Mouse (Mus musculus) right cerebral cortex, postnatal 4 days (tissue): ENCODE results near the gene Gmds.

Source experiments
- DNase-seq: peaks from one replicate; pipeline ENCODE4 v3.0.0-alpha.2; 2022

The Gmds gene

DNA sequence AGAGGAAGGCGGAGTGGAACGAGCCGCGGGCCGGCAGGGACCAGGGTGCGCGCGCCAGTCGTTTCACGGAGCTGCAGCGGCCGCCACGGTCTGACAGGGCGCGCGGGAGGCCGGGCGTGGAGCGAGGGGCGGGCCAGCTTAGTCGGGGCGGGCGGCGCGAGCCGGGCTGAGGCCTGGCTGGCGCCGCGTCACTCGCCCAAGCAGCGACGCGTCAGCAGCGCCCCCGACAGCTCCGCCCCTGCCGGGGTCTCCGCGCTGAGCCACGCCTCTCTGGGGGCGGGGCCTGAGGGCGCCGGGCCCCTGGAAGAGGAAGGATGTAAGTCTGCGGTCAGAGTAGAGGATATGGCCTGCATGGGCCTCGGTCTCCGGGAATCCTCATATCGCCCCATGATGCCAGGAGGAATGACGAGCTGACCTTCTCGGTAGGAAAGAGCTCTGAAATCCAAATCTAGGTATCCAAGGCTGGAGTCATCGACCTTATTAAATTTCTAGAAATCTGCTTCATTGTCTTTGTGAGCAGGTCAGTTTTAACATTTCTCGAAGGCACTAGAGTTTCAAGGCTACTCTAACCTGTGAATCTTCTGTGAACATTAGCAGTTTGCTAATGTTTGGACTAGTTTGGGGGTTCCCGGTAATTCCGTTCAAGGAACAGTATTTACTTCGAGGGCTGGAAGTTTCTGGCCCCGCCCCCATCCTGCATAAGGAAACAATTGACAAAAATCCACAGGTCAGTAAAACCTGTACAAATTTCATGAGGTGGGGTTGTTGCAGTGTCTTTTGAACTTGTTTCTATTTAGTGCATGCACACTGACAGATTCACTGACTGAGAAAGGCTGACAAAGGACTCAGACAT is at the start of gene Gmds:
Gmds (minus strand) TSS at position 228 of the 853 bp plus-strand sequence.
- DNase-seq, result peak; percentile 85

DNA sequence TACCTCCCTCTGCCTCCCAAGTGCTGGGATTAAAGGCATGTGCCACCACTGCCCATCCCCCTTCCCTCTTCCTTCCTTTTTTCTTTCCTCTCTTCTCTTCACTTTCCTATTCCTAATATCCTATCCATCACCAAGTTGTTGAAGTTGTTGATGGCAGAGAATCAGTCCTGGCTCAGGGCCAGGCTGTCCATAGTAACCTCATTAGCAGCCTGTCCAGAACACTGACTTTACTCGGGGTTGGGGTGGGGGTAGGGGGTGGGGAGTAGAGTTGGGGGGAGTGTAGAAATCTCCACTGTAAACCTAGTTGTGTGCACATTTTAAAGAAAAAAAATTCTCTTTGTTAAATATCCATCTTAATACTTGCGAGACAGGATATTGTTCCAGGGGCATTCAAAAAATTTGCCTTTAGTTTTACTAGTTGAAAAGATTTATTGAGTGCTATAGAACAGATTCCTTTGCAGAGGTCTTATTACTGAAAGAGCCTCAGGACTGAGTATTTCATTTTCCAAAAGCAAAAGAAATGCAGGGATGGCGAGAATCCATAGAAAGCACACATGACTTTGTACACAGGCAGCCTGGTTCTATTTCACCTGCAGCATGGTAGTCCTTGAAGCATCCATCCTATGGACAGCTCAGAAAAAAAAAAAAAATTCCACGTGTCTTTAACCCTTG is 47.0 kb upstream of the Gmds start:
- DNase-seq, result no peak

DNA sequence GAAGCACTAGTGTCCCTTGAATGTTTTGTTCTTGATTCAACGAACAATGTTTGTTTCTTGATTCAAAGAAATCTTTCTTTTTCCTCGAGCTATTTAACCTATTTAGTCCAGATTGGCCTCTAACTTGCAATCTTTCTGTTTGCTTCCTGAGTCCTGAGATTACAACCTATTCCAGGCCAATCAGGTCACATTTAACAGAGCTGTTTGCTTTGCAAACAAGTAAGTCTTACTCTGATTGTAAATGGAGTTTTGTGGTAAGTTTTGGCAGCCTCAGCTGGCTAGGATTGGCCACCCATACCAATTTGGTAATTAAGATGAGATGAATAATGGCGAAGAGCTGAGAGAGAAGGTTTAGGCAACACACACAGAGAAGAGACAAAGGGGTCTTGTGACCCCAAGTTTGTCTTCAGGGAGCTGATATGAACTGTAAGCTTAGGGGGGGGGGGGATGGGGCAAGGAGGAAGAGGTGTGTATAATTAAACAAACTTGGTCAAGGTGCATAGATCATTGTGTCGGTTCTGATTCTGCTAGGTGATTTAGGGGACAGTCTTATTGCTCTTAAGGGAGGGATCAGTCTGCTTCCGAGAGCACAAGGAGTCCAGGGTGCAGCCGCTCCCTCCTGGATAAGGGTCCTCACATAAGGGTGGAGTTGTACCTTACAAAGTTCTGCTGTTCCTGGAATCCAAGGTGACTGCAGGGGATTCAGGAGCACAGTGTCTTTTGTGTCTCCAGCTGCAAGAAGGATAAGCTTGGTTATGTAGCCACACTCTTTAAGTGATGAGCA is 43.9 kb upstream of the Gmds start:
- no peak for DNase-seq

DNA sequence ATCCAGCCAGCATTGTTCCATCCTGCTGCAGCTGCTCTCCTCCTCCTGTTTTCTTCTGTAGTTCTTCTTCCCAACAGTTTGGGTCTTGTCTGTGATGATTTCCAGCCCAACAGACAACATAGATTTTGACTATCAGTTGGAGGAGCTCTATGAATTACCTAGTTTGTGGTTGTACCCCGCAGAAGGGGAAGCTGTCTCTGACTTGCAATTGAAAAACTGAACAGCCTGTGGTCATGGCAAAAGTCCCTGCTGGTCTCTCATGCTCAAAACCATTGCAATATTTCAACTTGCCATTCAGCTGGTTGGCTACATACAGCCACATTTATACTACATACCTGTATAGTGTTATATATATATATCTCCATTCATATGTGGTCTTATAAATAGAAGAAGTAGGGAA is 40.1 kb upstream of the Gmds start:
- no peak for DNase-seq

DNA sequence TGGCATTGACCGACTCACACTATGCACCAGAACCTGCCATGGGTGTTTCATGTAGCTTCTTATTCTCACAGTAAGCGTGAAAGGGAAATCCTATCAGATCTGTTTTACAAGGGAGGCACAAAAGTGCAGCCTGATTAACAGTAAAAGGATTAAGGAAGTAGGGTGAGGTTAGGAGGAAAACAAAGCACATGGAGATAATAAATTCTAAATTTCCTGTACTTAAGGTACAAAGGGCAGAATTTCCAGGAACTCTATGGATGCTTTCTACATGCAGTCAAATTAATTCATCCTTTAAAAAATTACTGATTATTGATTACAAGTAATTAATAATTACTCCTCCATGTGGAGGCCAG is 34.0 kb upstream of the Gmds start:
- no peak for DNase-seq

DNA sequence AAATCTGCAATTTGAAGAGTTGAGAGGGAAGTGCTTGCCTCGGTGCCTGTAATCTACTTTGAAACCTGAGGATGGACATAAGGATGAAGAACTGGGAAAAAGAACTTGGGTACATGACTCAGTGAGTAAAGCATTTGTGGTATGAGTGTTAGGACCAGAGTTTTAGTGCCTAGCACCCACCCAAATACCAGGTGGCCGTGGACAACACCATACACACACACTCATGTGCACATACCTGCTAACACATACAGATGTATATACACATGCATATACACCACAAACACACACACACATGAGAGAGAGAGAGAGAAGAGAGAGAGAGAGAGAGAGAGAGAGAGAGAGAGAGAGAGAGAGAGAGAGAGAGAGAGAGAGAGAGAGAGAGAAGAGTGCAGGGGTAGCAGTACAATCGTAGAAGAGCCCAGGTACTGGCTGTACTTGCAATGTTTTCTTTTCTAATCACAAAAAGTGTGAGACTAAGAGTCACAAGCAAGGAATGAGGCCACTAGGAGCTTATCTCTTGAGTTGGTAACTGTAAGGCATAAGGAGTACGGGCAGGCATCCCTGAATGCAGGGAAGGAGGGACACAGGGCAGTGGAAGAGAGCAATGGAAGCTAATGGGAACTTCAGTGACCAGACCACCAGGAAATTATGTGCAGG is 33.5 kb upstream of the Gmds start:
- DNase-seq, result no peak

DNA sequence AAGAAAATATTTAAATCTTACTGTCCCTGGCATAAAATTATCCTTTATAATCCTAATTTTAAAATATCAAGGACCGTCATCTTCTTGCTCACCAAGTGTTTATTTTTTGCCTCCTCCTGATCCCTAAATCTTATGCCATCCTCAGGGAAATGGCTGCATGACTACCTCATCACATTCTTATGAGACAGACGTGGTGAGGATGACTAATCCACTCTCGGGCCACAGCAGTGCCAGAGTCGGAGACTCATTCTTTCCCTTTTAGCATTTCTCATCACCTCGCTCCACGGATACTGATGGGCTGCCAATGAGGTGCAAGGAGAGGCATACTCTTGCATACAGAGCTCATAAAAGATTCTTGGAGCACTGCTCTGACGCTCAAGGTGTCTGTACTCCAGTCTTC is 32.2 kb upstream of the Gmds start:
- DNase-seq, result no peak

DNA sequence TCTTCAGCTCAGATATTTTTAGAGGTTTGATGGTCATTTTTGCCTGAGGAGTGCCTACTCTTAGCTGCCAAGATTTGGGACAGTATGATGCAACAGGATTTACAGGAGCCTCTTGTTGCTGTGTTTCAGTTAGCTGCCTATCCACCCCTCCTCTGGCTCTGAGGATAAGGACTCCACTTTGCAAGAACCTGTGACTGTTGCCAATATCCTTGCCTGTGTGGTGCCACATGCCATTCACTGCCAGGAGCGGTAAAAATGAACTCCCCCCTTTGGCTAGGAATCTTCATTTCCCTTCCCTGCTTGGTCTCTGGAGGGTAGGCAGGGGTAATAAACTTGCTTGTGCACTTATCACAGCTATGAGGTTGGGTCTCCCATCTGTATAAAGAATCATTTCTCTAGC is 31.6 kb upstream of the Gmds start:
- no peak for DNase-seq

DNA sequence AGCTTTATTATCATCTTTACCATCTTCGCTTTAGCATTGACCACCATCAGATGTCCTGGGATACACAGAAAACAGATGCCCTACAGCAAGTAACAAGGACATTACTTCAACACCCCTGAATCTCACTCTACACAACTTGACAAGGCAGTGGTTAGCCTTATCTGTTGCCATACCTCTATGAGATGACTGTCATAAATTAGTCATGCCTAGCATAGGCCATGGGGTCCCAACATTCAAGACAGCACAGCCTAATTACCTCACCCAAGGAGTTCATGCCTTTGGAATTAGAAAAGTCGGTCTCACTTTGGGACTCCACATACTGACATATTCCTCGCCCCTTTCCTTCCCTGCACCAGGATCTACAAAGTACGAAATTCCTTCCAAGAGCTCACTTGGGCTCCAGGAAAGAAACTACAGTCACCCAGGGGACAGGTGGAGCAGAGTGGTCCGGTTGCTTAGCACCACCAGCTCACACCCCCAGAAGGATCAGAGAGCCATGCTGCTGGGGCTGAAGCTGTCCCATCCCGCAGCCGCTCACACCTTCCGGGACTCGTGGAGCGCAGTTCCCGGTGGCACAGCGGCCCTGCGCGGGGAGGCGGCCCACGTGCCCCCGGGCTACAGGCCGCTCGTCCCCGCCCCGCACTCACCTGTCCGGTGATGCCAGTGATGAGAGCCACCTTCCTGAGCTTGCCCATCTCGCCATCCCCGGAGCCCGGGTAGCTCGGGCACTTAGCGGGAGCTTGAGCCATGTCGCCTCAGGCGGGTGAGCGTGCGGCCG is 616 bp downstream of the Gmds start:
- DNase-seq, result no peak

DNA sequence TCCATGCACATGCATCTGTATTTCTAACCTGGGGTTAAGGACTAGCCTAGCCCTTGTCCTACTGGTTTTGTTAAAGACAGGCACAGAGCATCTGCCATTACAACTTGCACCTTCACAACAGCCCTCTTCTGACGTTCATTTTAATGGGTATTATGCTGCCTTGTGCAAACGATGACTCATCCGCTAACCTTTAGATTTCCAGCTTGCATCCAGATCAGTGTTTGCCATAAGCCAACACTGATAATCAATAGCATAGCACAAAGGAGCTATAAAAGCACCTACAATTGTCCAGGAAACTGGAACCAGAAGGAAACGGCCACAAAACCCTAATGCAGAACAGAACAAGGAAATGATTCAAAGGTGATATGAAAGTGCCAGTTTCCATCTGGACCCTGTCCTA is 20.2 kb downstream of the Gmds start:
- no peak for DNase-seq

DNA sequence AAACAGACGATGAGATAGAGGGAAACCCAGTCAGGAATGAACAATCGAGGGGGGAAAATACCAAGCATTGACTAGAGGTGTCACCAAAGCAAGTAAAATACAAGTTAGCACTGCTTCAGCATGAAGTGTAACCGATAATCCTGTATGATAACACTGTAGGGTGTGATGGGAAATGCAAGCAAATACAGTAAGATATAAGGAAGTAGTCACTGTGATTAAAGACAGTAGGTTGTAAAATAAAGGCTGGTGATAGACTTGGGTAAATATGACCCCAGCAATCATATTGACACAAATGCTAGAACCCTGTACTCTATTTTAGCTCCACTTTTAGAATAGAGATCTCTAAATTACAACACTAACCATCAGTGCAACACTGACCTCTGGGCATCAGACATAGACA is 21.2 kb downstream of the Gmds start:
- no peak for DNase-seq

DNA sequence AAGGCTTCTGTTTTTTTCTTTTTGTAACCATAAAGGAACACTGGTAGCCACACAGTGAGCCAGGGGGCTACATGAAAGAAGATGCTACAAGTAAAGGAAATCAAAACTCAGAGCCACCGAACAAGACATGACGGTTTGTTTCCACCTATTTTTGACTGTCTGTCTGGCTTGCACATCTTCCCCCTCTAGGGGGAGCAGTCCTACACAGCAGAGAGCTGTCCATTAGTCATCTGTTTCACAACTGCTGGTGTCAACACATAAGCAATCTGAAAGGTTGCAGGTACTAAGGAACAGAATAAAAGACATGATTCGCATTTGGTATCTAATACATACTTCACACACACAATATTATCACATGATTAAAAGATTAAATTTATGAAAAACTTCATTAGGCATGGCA is 25.9 kb downstream of the Gmds start:
- DNase-seq, result peak; percentile 10

DNA sequence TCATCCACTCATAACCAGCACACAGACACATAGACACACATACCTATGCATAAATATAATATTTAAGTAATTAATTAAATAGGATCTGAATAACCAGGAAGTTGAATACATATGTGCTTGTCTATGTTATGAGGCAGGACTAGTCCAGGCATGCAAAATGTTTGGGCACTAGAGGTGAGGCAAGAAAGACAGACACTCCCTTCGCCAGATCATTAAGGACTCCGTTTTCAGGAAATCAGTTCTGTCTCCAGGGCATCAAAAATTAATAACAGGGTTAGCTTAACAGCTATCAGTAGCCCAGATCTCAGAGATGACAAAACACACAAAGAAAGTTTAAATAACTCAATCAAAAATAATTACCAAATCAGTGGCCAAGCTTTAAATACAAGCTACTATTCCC is 27.1 kb downstream of the Gmds start:
- DNase-seq, result no peak

DNA sequence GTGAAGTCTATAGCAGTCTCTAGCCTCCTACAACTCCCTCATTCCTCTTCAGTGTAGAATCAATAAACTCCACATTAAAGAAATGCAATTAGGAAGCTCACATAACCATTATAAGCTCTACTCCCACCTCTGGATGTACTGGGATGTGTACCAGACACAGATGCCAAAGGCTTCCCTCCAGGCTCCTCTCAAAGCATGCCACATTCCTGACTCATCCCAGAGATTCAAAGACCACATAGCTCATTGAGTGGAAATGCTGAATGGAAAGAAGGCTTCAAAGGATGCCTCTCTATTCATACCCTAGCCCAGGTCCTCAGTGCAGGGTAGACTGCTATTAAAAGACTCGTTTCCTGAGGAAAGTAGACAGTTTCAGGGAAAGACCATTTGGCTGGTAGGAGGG is 40.1 kb downstream of the Gmds start:
- no peak for DNase-seq

DNA sequence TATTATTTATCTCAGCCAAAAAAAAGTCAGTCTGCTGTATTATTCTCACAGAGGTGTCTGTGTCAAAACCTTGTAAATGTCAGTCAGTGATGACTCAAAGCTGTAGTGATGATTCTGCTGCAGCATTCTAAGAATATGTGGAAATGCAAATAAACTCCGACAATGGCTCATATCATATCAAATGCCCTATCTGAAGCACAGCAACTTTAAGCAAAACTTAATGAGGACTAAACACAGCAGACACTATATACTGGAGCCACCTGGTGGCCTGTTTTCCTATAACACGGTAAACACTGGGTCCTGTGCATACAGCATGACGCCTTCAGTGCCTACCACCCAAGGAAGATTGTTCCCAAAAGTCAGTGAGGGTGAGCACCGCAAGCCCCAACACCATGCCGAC is 41.1 kb downstream of the Gmds start:
- DNase-seq, result peak; percentile 33

DNA sequence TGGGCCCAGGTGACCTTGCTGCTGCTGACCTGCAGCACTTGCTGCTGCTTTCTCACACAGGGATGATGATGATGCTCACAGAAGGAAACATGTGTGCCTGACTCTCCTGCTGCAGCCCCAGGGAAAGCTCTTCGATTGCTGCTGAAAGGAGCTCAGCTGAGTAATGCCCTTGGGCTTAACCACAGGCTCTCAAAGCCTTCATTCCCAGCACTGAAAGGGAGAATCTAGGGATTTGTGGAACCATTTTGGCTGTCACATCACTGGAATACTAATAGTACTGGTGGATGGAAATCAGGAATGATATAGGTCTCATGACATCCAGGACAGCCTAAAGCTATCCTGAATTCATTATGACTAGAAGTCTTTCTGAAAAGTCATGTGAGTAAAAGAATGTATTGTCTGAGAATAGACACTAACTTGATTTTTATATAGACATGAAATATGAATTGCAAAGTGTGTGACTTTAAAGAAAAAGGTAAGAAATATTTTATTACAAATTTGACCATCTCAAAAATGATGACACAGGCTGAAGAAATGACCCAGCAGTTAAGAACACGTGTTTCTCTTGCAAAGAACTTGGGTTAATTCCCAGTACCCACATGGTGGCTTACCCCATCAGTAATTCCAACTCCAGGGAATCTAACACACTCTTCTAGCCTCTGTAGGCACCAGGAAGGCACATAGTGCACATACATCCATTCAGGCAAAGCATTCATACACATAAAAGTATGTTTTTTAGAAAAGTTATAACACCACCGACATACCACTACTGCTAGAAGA is 43.9 kb downstream of the Gmds start:
- DNase-seq, result no peak

DNA sequence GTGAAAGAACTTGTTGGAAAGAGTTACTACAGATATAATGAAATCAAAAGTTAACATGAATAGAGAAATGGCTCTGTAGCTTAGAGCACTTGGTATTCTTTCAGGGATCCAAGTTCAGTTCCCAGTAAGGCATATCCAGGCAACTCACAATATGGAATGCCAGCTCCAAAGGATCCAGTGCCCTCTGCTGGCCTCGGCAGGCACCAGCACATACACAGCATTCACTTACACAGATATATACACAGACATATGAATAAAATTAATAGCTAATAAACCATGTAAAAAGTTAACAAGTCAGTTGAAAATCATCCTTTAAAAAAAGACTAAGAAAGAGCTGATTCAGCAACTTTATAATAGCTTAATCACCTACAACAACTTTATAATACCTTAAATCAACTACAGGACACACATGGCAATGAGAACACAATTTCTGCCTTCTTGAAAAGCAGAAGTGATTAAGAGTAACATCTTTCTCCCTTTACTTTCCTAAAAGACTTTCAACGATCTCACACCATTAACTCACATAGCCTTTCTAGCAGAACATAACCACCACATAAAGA is 65.5 kb downstream of the Gmds start:
- DNase-seq, result no peak

DNA sequence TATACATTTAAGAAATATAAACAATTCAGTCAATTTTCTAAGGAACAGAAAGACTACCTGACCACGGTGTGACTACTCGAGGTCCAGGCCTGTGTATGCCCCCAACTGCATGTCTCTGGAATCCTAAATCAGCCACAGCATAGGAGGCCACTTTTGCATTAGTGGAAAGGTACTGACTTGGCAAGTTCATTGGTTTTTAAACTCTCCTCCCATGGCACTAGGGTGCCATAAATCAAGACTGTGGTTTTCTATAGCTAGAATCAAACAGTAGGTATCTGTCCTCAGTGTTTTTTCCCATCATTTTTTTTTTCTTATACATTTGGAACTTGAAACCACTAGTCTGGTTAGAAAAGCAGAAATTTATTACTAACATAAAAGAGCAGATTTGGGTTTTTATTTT is 68.8 kb downstream of the Gmds start:
- no peak for DNase-seq

DNA sequence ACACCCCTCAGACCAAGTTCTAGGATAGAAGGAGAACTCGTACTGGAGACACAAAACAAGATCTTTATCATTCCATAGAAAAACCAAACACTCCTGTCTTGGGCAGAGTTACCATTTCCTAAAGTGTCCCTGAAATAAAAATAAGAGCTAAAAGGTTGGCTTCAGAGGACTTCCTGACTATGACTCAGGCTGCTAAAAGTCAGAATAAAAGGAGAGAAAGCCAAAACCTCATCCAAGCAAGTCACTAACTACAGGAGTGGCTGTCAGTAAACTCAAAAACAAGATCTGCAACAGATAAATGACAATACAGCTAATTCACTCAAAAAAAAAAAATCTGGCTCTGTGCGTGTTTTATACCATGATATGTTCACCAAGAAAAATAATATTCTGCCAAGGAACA is 69.3 kb downstream of the Gmds start:
- DNase-seq, result no peak

DNA sequence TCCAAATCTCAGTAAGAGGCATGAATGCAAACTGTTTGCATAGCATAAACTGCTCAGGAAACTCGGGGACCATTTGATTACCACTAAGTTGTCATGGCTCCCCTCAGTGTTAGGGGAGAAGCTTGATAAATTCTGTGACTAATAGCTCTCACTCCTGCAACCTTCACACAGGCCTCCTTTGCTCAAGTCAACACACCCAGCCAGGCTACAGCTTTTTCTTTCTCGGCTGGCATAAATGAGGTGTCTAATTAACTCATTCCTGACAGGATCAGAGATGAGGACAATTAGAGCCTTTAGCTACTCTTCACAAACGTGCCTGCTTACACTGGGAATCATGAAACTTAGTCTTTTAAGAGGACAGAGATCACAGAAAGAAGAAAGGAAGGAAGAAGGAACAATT is 70.3 kb downstream of the Gmds start:
- DNase-seq, result no peak

DNA sequence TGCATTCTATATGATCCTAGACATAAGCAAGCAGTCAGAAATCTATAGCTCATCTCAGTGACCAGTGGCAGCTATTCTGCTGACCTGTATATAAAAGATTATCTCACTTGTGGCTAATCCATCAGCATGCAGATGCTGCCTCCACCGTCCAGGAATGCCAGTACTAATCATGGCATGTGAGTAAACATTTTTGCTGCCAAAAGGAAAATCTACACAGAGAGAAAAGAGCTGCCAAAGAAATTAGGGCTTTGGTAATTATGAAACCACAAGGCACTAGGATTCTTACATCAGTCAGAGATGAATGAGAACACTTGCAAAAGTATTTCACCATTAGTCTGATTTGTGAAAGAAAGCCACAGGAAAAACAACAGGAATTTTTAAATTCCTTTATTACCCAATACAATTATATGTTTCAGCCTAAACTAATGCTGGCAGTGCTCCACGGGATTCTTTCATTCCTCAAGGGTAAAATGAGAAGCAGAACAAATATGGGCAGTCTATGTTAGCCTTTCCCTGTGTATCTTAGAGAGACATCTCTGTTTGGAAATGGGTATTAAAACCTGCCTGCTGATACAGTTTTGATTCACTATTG is 71.3 kb downstream of the Gmds start:
- no peak for DNase-seq
